Mouse (Mus musculus) heart, embryonic 13.5 days (tissue): ENCODE measurements around the gene Cubn. TPM values are rescaled to one million over a fixed set of nuclear protein-coding genes. Genes with fewer than 3 reads are reported as not detected.

ENCODE experiments used
- ATAC-seq: fragments of 200-750 bp; cut with Nextera tagmentation; 2 replicates; pipeline ENCODE4 v1.8.0; 2017; ENCODE audit warnings: moderate TSS enrichment; ENCODE audit not compliant: insufficient number of reproducible peaks, low FRiP score, low TSS enrichment; ENCODE audit errors: extremely low read depth
- H3K27ac ChIP-seq: fragments of 300-500 bp; sonication (generic); replicated peaks from 2 replicates; pipeline ENCODE4 v1.5.1; 2015; ENCODE audit warnings: moderate library complexity, mild to moderate bottlenecking, inconsistent platforms
- H3K27me3 ChIP-seq: fragments of 300-500 bp; sonication (generic); replicated peaks from 2 replicates; pipeline ENCODE4 v1.6.1; 2015; ENCODE audit warnings: mild to moderate bottlenecking, inconsistent platforms
- H3K36me3 ChIP-seq: fragments of 300-500 bp; sonication (generic); 2 replicates; pipeline ENCODE4 v1.6.1; 2015; ENCODE audit warnings: mild to moderate bottlenecking, inconsistent platforms
- H3K4me1 ChIP-seq: fragments of 300-500 bp; sonication (generic); 2 replicates; pipeline ENCODE4 v1.6.1; 2015; ENCODE audit warnings: inconsistent platforms
- H3K4me2 ChIP-seq: fragments of 300-500 bp; sonication (generic); 2 replicates; pipeline ENCODE4 v1.6.1; 2015; ENCODE audit warnings: inconsistent platforms, mild to moderate bottlenecking, moderate library complexity
- H3K4me3 ChIP-seq: fragments of 300-500 bp; sonication (generic); 2 replicates; pipeline ENCODE4 v1.5.1; 2015; ENCODE audit warnings: moderate library complexity, mild to moderate bottlenecking, inconsistent platforms
- H3K9ac ChIP-seq: fragments of 300-500 bp; sonication (generic); 2 replicates; pipeline ENCODE4 v1.6.1; 2015; ENCODE audit warnings: inconsistent platforms, mild to moderate bottlenecking, moderate library complexity
- H3K9me3 ChIP-seq: fragments of 300-500 bp; sonication (generic); 2 replicates; pipeline ENCODE4 v1.6.1; 2016; ENCODE audit warnings: inconsistent platforms
- WGBS: fragments of 180-500 bp; shearing (Covaris S2); methylation state at CpG from one replicate; pipeline ENCODE4 v1.1.7; 2015; ENCODE audit warnings: mixed read lengths; 5-methylcytosine and 5-hydroxymethylcytosine counted together
- polyA plus RNA-seq: library from polyadenylated mRNA; unstranded; fragments of >200 nt; fragmentation: Nextera tagmentation; extraction: Ambion mirVana; gene quantifications from 2 replicates; pipeline ENCODE4 v1.2.1, GENCODE M21; 2015

Gene Cubn
- polyA plus RNA-seq, result 0.31 and 0.36 TPM in 2 replicates

DNA sequence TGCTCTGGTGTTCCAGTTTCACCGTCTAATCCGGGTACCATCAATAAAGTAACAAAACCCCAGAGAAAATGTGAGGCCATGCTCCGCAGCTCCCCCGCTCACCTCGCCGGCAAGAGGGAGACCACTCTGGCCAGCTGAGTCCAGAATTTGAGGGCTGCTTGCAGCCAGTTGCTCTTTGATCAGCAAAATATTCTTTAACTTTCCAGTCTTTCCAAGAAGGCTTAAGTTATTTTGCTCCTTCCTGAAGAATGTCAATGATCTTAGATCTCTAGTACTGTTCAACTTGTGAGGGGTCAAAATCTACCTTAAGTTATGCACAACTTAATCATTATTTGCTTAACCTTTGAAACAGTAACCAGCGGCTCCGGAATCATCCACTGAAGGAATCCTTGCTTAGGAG lies at the start of gene Cubn:
TSS of gene Cubn (minus strand) at position 80 of the 400 bp plus-strand sequence.
- 61% methylated on average over 8 of the region's 8 CpGs for WGBS
- peaks cover 9% of the 10 kb centered on the region; the same call in 1 of the 2 replicates for H3K4me1 ChIP-seq
- no peak within 1 kb of the TSS for H3K27ac ChIP-seq
- no peaks in the 10 kb centered on the region for H3K36me3 ChIP-seq
- no peaks in the 10 kb centered on the region for H3K27me3 ChIP-seq
- H3K4me3 ChIP-seq, result no peak within 1 kb of the TSS
- ATAC-seq, result no peak
- H3K9ac ChIP-seq, result no peak within 1 kb of the TSS
- H3K4me2 ChIP-seq, result no peak within 1 kb of the TSS
- no peaks in the 10 kb centered on the region for H3K9me3 ChIP-seq

- H3K27me3 ChIP-seq, result no peaks in the 10 kb centered on the region
- ATAC-seq, result no peak
- no peaks in the 10 kb centered on the region for H3K36me3 ChIP-seq
- peaks cover 22% of the 10 kb centered on the region for H3K4me1 ChIP-seq
- H3K9ac ChIP-seq, result no peak overlapping the region
- no peak overlapping the region for H3K4me3 ChIP-seq
- no peak overlapping the region for H3K4me2 ChIP-seq
- 93% methylated on average over 1 of the region's 1 CpGs for WGBS
- H3K9me3 ChIP-seq, result no peaks in the 10 kb centered on the region
- H3K27ac ChIP-seq, result no peak overlapping the region
Measured at GRCm38 (mm10) chr2:13539860-13540259, 48.2 kb upstream of the Cubn start.

GRCm38 (mm10) chr2:13538704-13539377 lies 47.2 kb upstream of the Cubn start:
- 44% methylated on average over 6 of the region's 6 CpGs for WGBS
- no peaks in the 10 kb centered on the region for H3K9me3 ChIP-seq
- no peak overlapping the region for H3K4me2 ChIP-seq
- H3K4me3 ChIP-seq, result no peak overlapping the region
- H3K36me3 ChIP-seq, result no peaks in the 10 kb centered on the region
- no peaks in the 10 kb centered on the region for H3K27me3 ChIP-seq
- H3K27ac ChIP-seq, result no peak overlapping the region
- ATAC-seq, result no peak
- peaks cover 20% of the 10 kb centered on the region for H3K4me1 ChIP-seq
- H3K9ac ChIP-seq, result no peak overlapping the region

DNA sequence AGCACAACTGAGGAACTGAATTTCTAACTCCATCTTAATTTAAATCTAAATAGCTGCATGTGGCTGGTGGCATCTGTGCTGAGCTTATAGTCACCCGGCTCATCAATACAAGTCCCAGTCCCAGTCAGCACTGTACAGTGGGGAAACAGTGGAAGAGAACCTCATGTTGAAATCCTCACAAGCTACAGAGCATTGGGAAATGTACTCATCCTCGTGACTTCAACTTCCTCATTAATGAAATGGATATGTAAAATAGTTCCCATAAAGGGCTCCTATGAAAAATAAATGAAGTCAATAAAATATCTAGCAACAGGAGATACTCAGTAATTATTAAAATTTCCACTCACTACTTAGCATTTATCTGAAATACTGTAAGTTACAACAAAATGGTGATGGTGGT lies 46.6 kb upstream of the Cubn start:
- H3K9ac ChIP-seq, result no peak overlapping the region
- peaks cover 16% of the 10 kb centered on the region for H3K4me1 ChIP-seq
- H3K4me3 ChIP-seq, result no peak overlapping the region
- no peaks in the 10 kb centered on the region for H3K27me3 ChIP-seq
- ATAC-seq, result no peak
- H3K9me3 ChIP-seq, result no peaks in the 10 kb centered on the region
- no peaks in the 10 kb centered on the region for H3K36me3 ChIP-seq
- H3K4me2 ChIP-seq, result no peak overlapping the region
- H3K27ac ChIP-seq, result no peak overlapping the region
- 86% methylated on average over 2 of the region's 2 CpGs for WGBS

- Histone ChIP-seq H3K4me2 (no peak overlapping the region), H3K4me3 (no peak overlapping the region), H3K36me3 (no peaks in the 10 kb centered on the region), H3K9ac (no peak overlapping the region), H3K9me3 (no peaks in the 10 kb centered on the region), H3K27me3 (no peaks in the 10 kb centered on the region), H3K4me1 (peaks cover 11% of the 10 kb centered on the region), H3K27ac (no peak overlapping the region)
- ATAC-seq, result no peak
- 12% methylated on average over 2 of the region's 2 CpGs for WGBS
Measured at GRCm38 (mm10) chr2:13537733-13538132, 46.1 kb upstream of the Cubn start.

GRCm38 (mm10) chr2:13536747-13537146 lies 45.1 kb upstream of the Cubn start:
- H3K9me3 ChIP-seq, result no peaks in the 10 kb centered on the region
- no peaks in the 10 kb centered on the region for H3K36me3 ChIP-seq
- H3K4me1 ChIP-seq, result peaks cover 11% of the 10 kb centered on the region
- no peak for ATAC-seq
- H3K9ac ChIP-seq, result no peak overlapping the region
- no peaks in the 10 kb centered on the region for H3K27me3 ChIP-seq
- no peak overlapping the region for H3K4me3 ChIP-seq
- H3K4me2 ChIP-seq, result no peak overlapping the region
- no peak overlapping the region for H3K27ac ChIP-seq

DNA sequence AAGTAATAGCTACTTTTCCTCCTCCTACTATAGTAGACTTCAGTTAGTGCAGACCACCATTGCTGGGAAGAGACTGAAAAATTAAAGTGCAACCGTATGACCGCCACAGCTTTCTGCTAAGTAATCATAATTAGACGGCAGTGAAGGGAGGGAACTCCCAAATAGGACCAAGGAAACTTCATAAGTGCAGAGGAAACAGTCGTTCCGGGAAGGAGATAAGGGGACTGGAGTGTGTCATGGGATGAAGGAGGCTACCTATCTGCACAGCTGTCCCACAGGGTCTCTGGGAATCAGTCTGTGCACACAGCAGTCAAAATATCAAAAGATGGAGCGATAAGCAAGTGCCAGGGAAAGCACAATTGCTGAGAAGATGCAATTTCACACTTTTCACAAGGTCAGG lies 39.0 kb upstream of the Cubn start:
- no peak overlapping the region for H3K9ac ChIP-seq
- no peak overlapping the region for H3K4me2 ChIP-seq
- H3K4me1 ChIP-seq, result peaks cover 24% of the 10 kb centered on the region
- no peak overlapping the region for H3K27ac ChIP-seq
- H3K9me3 ChIP-seq, result no peaks in the 10 kb centered on the region
- H3K36me3 ChIP-seq, result no peaks in the 10 kb centered on the region
- no peak overlapping the region for H3K4me3 ChIP-seq
- WGBS, result 57% methylated on average over 6 of the region's 6 CpGs
- no peak for ATAC-seq
- H3K27me3 ChIP-seq, result no peaks in the 10 kb centered on the region

DNA sequence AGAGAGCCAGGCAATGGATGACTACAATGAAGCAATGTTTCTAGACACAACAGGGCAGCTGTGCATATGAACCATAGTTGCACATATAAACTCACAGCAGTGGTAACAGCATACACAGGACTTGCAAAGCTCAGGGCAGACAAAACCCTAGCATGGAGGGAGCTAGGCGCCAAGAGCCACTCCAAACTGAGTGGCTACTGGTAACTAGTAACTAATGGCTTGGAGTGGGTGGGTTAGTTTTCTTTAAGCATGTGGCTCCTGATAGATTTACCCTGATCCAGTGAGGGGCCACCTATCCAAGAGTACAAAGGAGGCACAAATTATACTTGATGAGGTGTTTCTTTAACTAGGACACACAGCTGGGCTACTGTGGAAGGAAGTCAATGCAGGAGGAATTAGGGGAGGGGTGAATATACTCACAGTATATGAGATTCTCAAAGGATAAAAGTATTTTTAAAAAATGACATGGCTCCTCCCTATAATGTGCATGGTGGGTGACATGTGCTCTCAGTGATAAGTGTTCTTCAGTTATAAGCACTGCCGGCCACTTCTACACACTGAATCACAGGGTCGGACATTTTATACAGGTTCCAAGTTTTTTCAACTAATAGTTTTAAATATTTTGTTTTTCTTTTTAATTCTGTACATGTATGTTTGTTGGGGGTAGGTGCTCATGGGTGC lies 37.8 kb upstream of the Cubn start:
- H3K4me2 ChIP-seq, result no peak overlapping the region
- no peaks in the 10 kb centered on the region for H3K36me3 ChIP-seq
- no peak overlapping the region for H3K4me3 ChIP-seq
- H3K27me3 ChIP-seq, result no peaks in the 10 kb centered on the region
- no peaks in the 10 kb centered on the region for H3K9me3 ChIP-seq
- WGBS, result 87% methylated on average over 3 of the region's 3 CpGs
- H3K9ac ChIP-seq, result no peak overlapping the region
- ATAC-seq, result no peak
- no peak overlapping the region for H3K27ac ChIP-seq
- H3K4me1 ChIP-seq, result peaks cover 27% of the 10 kb centered on the region

DNA sequence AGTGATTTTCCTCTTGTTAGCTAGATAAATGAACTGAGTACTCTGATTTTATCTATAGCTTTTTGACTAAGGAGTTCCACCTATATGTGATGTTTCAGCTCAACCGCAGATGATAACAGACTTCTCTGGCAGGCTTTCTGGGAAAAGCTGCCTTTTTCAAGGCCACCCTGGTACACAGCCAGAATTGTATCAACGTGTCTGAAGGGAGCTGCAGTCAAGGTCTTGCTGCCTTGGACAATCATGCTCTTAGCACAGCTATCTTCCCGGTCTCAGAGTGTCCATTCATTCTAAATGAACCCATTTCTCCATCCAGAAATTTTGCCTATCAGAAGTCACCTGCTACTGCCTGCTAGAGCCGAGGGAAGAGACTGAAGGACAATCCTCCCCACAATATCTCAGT lies 35.9 kb upstream of the Cubn start:
- Histone ChIP-seq H3K4me3 (no peak overlapping the region), H3K27ac (peak overlapping the region; percentile 39; the same call in 1 of the 2 replicates), H3K9me3 (no peaks in the 10 kb centered on the region), H3K4me2 (no peak overlapping the region), H3K4me1 (peaks cover 35% of the 10 kb centered on the region), H3K9ac (no peak overlapping the region), H3K36me3 (no peaks in the 10 kb centered on the region), H3K27me3 (no peaks in the 10 kb centered on the region)
- 51% methylated on average over 4 of the region's 4 CpGs for WGBS
- no peak for ATAC-seq

DNA sequence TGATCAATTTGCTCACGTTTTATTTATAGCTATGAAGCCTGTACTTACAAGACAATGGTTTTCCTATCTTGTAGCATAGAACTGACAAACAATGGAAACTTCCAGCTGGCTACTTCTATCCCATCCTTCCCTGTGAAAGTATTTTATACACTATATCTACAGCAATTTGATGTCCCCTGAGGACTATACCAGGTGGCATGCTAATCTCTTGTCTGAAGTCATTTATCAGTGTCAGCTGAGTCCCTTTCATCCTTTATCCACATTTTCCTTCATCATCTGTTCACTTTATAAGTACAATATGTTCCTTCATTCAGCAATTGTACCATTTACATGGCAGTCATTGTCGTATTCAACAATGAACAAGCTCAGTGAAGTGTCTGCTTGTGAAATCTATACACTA lies 35.5 kb upstream of the Cubn start:
- Histone ChIP-seq H3K36me3 (no peaks in the 10 kb centered on the region), H3K27ac (peak overlapping the region; percentile 39; the same call in 1 of the 2 replicates), H3K4me1 (peaks cover 38% of the 10 kb centered on the region), H3K9ac (no peak overlapping the region), H3K9me3 (no peaks in the 10 kb centered on the region), H3K4me2 (no peak overlapping the region), H3K27me3 (no peaks in the 10 kb centered on the region), H3K4me3 (no peak overlapping the region)
- WGBS, result 54% methylated on average over 2 of the region's 2 CpGs
- no peak for ATAC-seq

- ATAC-seq, result no peak
- no peak overlapping the region for H3K27ac ChIP-seq
- H3K27me3 ChIP-seq, result no peaks in the 10 kb centered on the region
- no peak overlapping the region for H3K9ac ChIP-seq
- no peak overlapping the region for H3K4me2 ChIP-seq
- no peak overlapping the region for H3K4me3 ChIP-seq
- 80% methylated on average over 2 of the region's 2 CpGs for WGBS
- peaks cover 40% of the 10 kb centered on the region for H3K4me1 ChIP-seq
- H3K9me3 ChIP-seq, result no peaks in the 10 kb centered on the region
- H3K36me3 ChIP-seq, result no peaks in the 10 kb centered on the region
Measured at GRCm38 (mm10) chr2:13526205-13526604, 34.6 kb upstream of the Cubn start.
